Mouse (Mus musculus) spleen, adult 2 months (tissue): ENCODE measurements at regions not wholly inside any gene's neighbourhood (a gene's known extent, or its start where the extent isn't known, plus 50 kb on each side); places are given as distances from the start of the nearest gene placed in this dataset.

Source experiments
- DNase-seq, 2 experiments: peaks; one replicate each; pipeline versions ENCODE4 v3.0.0 to v3.0.0-alpha.2; 2012 to 2021; ENCODE audit warnings: low spot score in 2 of 2, low read depth in 1 of 2
- H3K27ac ChIP-seq: fragments of 200-500 bp; 2 replicates; pipeline ENCODE4 v1.5.1; 2012; ENCODE audit warnings: low read length, inconsistent platforms; ENCODE audit not compliant: insufficient read depth
- H3K27me3 ChIP-seq: fragments of 200-500 bp; 2 replicates; pipeline ENCODE4 v1.6.1; 2012; ENCODE audit warnings: mild to moderate bottlenecking, moderate library complexity, low read length, inconsistent platforms; ENCODE audit not compliant: control insufficient read depth, insufficient read depth
- H3K36me3 ChIP-seq: fragments of 200-500 bp; 2 replicates; pipeline ENCODE4 v1.6.1; 2012; ENCODE audit warnings: mild to moderate bottlenecking, low read length, inconsistent platforms; ENCODE audit not compliant: control insufficient read depth, insufficient read depth
- H3K4me1 ChIP-seq: fragments of 200-500 bp; 2 replicates; pipeline ENCODE4 v1.6.1; 2011; ENCODE audit warnings: inconsistent platforms; ENCODE audit not compliant: control insufficient read depth, insufficient read depth, insufficient read length
- H3K4me3 ChIP-seq: fragments of 200-500 bp; 2 replicates; pipeline ENCODE4 v1.5.1; 2011; ENCODE audit warnings: mild to moderate bottlenecking, inconsistent platforms; ENCODE audit not compliant: insufficient read depth, insufficient read length; ENCODE audit errors: extremely low read depth
- CTCF ChIP-seq: fragments of 200-500 bp; IDR thresholded peaks from 2 replicates; pipeline ENCODE4 v1.5.1; 2011; ENCODE audit warnings: mild to moderate bottlenecking, inconsistent platforms; ENCODE audit not compliant: insufficient read depth, insufficient read length, insufficient replicate concordance; ENCODE audit errors: extremely low read depth
- POLR2A ChIP-seq: fragments of 200-500 bp; IDR thresholded peaks from 2 replicates; pipeline ENCODE4 v1.6.1; 2011; ENCODE audit warnings: low read depth, low read length, inconsistent platforms
- WGBS: fragments of 180-500 bp; shearing (Covaris S2); methylation state at CpG from one replicate; pipeline ENCODE4 v1.1.7; 2018; 5-methylcytosine and 5-hydroxymethylcytosine counted together

- Histone ChIP-seq H3K4me1 (no peaks in the 10 kb centered on the region), H3K4me3 (no peak overlapping the region), H3K27ac (no peak overlapping the region), H3K27me3 (no peaks in the 10 kb centered on the region), H3K36me3 (no peaks in the 10 kb centered on the region)
- TF ChIP-seq POLR2A, result no peak
- no peak for TF ChIP-seq CTCF
- 92% methylated on average over 6 of the region's 6 CpGs for WGBS
- DNase-seq, result no peak
Observed at GRCm38 (mm10) chr13:44232716-44233051, 448.1 kb downstream of the Cd83 start.

GRCm38 (mm10) chr13:44234241-44234640 lies 449.7 kb downstream of the Cd83 start:
- 61% methylated on average over 6 of the region's 6 CpGs for WGBS
- Histone ChIP-seq H3K36me3 (no peaks in the 10 kb centered on the region), H3K4me3 (no peak overlapping the region), H3K4me1 (no peaks in the 10 kb centered on the region), H3K27ac (no peak overlapping the region), H3K27me3 (no peaks in the 10 kb centered on the region)
- DNase-seq, result no peak
- TF ChIP-seq CTCF (no peak), POLR2A (no peak)

- Histone ChIP-seq H3K4me1 (no peaks in the 10 kb centered on the region), H3K4me3 (no peak overlapping the region), H3K36me3 (no peaks in the 10 kb centered on the region), H3K27ac (no peak overlapping the region), H3K27me3 (no peaks in the 10 kb centered on the region)
- TF ChIP-seq POLR2A, result no peak
- TF ChIP-seq CTCF, result no peak
- 85% methylated on average over 5 of the region's 5 CpGs for WGBS
- no peak for DNase-seq
Observed at GRCm38 (mm10) chr13:44235236-44235635, 450.7 kb downstream of the Cd83 start.

GRCm38 (mm10) chr13:44235941-44236340 lies 451.4 kb downstream of the Cd83 start:
- H3K36me3 ChIP-seq, result no peaks in the 10 kb centered on the region
- H3K4me1 ChIP-seq, result no peaks in the 10 kb centered on the region
- 85% methylated on average over 2 of the region's 2 CpGs for WGBS
- no peak overlapping the region for H3K27ac ChIP-seq
- no peak for DNase-seq
- TF ChIP-seq CTCF, result no peak
- no peak for TF ChIP-seq POLR2A
- no peaks in the 10 kb centered on the region for H3K27me3 ChIP-seq
- H3K4me3 ChIP-seq, result no peak overlapping the region

- no peak for DNase-seq
- 74% methylated on average over 11 of the region's 11 CpGs for WGBS
- H3K27me3 ChIP-seq, result no peaks in the 10 kb centered on the region
- H3K4me3 ChIP-seq, result no peak overlapping the region
- TF ChIP-seq CTCF (no peak), POLR2A (no peak)
- no peaks in the 10 kb centered on the region for H3K36me3 ChIP-seq
- no peaks in the 10 kb centered on the region for H3K4me1 ChIP-seq
- H3K27ac ChIP-seq, result no peak overlapping the region
Observed at GRCm38 (mm10) chr13:44238308-44238707, 453.7 kb downstream of the Cd83 start.

- TF ChIP-seq POLR2A (no peak), CTCF (no peak)
- WGBS, result 92% methylated on average over 6 of the region's 6 CpGs
- H3K27me3 ChIP-seq, result no peaks in the 10 kb centered on the region
- no peak overlapping the region for H3K4me3 ChIP-seq
- peaks cover 20% of the 10 kb centered on the region for H3K4me1 ChIP-seq
- no peaks in the 10 kb centered on the region for H3K36me3 ChIP-seq
- no peak for DNase-seq
- H3K27ac ChIP-seq, result no peak overlapping the region
Observed at GRCm38 (mm10) chr13:44243211-44243610, 458.6 kb downstream of the Cd83 start.

- DNase-seq, result no peak
- WGBS, result 14% methylated on average over 7 of the region's 7 CpGs
- H3K4me3 ChIP-seq, result no peak overlapping the region
- H3K36me3 ChIP-seq, result no peaks in the 10 kb centered on the region
- H3K27ac ChIP-seq, result no peak overlapping the region
- peaks cover 20% of the 10 kb centered on the region for H3K4me1 ChIP-seq
- TF ChIP-seq POLR2A, result no peak
- no peak for TF ChIP-seq CTCF
- no peaks in the 10 kb centered on the region for H3K27me3 ChIP-seq
Observed at GRCm38 (mm10) chr13:44246714-44247251, 462.2 kb downstream of the Cd83 start.
